Mouse (Mus musculus) adrenal gland, postnatal 36 days (tissue): ENCODE data around the gene Tbxas1. TPM values are rescaled to one million over a fixed set of nuclear protein-coding genes. Genes with fewer than 3 reads are reported as not detected.
A peak's percentile ranks its signal among the peaks of the same experiment; 100 is the strongest.

ENCODE experiments used
- DNase-seq, 2 experiments: peaks; one replicate each; pipeline ENCODE4 v3.0.0; 2021; ENCODE audit warnings: mixed read lengths in 1 of 2
- total RNA-seq, 2 experiments: library from RNA; stranded (reverse); gene quantifications; 2 replicates each; pipeline ENCODE4 v1.2.3; 2021

Gene Tbxas1
- total RNA-seq, 2 experiments from 2014 or later, result 5.6 to 9.5 TPM

DNA sequence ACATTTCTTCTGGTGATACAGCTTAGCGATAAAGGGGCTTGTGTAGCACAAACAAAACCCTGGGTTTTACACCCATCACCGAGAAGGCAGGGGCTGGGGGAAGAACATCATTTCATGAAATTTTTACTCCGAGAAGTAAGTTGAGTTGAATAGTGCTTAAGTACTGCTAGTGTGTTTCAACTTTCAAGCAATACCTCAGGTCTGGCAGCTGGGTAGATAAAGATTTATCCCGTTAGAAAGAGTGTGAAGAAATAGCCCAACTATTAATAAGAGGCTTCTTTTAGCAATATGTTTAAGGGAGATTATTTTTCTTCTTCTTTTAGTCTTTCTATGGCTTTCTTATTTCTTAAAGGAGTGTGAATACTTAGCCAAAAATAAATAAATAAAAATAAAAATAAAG lies 48.2 kb downstream of the Tbxas1 start:
- no peak for DNase-seq

DNA sequence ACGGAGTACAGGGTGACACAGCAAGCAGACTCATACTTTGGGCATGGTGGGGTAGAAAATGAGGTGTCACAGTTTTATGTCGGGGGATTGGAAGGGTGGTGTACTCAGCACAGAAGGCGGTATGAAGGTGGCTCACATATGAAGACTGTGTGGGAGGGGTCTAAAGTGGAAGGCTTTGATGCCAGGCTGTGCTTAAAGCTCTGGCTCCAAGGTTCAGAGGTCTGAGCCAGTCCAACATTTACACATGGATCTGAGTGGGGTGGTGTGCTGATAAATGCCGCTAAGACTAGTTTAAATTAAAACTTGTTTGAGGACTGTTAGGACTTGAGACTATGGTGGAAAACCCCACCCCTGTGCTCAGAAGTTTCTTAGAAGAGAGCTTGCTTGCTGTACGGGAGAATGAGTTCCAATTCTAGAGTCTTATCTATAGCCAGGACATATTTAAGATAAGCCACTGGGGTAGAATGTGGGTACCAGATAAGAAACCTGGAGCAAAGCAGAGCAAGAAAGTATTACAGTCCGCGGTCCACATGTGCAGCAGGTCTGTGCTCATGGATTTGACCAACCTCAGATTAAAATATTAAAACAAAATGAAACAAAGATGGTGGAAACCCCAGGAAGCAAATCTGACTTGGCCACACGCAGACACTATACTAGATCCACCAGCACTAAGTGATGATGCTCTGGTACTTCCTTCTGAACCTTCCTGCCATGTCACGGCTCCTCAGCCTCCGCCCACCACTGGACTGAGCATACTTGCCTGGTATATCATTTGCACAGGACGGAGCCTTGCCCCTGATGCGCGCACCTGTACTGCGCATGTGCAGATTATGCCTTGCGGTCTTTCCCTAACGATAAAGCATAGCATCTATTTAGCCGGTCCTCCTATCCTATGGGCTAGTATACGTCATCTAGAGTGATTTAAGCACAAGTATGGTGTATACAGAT lies 48.9 kb downstream of the Tbxas1 start:
- DNase-seq, result no peak

DNA sequence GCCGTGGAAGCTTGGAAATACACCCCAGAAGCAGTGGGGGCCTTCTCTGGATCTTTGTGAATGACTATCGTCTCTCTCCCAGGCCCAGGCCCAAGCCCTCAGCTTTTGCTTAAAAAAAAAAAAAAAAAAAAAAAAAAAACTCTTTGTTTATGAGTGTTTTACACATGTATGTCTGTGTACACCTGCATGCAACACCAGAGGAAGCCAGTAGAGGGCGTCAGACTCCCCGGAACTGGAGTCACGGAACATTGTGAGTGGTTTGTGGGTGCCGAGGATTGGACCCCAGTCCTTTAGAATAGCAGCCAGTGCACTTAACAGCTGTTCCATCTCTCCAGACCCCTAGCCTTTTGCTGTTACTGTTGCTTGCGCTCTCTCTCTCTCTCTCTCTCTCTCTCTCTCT lies 50.5 kb downstream of the Tbxas1 start:
- no peak for DNase-seq

DNA sequence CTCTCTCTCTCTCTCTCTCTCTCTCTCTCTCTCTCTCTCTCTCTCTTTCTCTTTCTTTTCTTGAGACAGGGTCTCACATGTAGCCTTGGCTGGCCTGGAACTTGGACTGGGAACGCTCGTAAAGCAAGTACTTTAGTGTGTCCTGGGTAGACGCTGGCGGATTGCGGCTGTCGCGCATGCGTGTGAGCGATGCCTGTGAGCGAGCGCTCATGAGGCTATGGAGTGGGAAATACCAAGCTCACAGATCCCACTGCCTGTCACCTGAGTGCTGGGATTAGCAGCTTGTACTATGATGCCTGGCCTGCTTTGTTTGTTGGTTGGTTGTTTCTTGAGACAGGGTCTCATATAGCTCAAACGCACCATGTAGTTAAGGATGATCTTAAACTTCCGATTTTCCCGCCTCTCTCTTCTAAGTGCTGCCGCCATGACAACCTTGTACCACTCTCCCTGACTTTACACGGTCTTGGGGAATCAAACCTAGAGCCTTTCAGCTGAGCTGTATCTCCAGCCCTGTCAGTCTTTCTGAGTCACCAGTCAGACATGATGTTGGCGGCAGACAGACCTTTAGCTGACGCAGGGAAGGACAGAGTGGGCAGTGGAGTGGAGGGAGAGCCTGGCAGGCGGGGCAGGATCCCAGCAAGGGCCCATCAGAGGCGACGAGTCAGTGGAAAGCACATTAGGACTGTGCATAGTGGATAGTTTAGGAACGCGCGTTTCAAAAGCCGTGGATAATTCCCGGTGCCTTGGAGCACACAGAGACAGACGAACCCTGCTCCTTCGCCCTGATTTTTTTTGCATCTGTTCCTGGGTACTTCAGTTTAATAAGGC lies 51.1 kb downstream of the Tbxas1 start:
- DNase-seq, result peak; percentile 68 to 69

DNA sequence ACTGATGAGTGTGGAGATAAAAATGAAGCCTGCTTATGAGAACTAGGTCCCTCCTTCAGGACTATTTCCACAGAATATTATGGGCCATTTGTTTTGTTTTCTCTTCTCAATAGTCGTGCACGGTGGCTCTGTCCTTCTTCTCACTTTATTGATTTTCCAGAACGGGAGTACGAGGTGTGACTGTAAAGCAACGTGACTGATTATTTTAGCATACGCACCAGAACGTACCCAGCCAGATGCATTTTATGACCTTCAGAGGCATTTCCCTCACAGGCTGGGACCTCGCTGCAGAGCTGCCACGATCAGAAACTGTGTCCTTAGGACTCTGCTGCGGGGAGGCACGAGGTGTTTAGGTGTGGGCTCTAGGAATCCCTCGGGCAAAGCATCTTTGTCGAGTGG lies 51.8 kb downstream of the Tbxas1 start:
- DNase-seq, result no peak

DNA sequence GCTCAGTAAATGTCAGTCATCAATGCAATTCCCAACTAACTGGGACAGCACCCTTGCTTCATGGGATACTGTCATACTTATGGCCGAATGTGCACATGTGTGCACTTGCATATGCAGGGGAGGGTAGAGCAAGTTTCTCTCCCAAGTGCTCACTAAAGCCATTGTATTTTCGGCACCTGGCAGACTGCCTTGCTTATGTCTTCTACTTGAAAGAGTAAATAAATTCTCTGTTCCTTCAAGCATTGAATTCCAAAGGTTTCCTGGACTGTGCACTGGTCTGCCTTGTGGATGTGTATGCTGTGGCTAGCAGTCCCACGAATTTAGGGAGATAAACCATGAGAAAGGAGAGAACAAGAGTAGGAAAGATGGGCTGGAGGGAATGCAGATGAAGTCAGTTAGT lies 53.3 kb downstream of the Tbxas1 start:
- DNase-seq, result no peak

DNA sequence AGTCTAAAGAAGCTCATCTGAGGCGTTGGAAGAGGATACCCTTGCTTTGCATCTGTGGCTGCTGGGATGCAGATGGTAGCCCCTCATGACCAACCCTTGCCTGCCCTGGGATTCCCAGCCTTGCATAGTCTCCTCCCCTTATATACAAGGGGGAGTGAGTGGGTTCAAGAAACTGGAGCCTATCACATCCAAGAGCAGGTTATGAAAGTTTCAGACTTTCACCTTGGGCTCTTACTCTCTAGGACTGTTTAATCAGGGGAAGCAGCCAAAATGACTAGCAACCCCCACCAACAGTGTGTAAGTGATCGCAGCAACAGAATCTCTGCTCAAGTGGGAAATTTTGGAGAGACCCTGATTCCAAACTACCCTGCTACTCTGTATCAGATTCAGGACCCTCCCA lies 60.8 kb downstream of the Tbxas1 start:
- DNase-seq, result no peak

DNA sequence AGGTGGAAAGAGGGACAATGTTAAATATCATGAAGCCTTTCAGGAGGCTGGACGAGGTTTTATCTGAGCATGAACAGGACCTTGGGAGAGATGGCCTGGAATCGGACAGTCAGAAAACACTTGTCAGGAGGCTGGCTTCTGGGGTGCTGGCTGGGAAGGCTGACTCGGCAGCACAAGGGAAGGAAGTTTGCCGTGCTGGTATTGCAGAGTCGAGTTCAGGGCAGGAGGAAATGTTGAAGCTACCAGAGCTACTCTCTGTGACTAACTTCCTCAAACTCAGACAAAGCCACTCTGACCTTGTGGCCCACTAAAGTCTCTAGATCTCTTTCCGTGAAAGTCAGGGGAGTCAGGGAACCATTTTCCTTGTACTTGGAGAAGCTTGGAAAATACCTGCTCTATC lies 63.2 kb downstream of the Tbxas1 start:
- DNase-seq, result no peak

DNA sequence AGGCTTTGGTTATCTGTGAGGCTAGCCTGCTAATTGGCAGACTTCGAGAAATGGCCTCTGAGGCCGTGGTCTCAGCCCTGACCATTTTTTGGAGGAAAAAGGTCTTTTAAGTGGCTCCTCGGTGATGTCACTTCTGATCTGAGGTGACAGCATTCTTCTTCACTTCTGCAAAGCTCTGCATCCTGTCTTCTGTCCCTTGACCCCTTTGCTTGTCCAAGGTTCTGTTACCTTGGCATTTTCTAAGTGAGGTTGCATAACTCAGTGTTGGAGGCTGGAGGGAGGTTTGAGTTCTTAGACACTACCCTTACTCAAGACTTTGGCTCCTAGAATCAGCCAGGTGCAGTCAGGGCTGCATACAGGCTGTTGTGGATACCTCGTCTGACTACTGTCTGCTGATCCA lies 63.9 kb downstream of the Tbxas1 start:
- DNase-seq, result peak in 1 of 2 experiments; percentile 30

DNA sequence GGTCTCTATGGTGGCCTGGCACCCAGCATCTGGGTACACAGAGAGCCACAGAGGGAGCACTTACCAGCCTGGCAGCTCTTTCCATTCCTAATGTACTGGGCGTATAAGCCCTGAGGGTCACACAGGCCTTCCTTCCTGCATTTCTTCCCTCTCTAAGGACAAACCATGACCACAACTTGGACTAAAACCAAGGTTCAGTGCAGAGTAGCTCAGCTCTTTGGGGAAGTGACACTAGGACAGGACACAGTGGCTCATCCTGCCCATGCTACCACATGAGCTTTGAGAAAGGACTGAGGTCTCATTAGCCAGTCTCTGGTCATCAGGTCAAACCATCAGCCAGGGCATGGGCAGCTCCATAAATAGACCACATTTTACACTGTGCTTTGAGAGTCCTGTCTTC lies 65.8 kb downstream of the Tbxas1 start:
- peak in 1 of 2 experiments; percentile 39 for DNase-seq

DNA sequence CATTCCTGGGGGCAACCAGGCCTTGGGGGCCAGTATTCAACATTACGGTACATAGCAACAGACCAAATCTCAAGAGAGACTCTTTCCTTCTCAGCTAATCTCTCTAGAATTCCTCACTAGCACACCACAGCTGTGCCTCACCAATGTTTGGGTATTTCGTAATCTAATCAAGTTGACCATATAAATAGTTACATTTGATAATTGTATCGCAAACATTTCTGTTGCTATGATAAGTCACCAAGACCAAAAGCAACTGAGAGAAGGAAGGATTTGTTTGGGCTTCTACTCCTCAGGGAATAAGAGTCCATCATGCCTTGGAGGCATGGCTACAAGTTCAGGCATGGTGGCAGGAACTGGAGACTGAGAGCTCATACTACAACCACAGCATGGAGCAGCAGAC lies 67.6 kb downstream of the Tbxas1 start:
- DNase-seq, result no peak

DNA sequence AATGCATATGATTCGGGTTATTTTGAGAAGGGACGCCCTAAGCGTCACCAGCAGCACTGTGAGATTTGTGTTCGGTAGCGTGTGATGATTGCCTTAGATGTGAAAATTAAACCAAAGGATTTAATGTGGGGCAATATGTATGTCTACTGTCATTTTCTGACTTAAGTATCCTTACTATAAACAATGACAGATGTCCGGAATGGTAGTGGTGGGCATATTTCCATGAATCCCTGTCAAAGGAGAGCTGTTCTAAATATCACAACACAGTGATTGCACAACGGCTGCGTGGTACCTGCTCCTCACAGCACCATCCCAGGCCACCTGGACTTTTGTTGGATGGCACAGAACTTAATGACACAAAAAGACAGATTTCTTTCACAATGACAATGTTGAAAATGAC lies 69.2 kb downstream of the Tbxas1 start:
- DNase-seq, result no peak

DNA sequence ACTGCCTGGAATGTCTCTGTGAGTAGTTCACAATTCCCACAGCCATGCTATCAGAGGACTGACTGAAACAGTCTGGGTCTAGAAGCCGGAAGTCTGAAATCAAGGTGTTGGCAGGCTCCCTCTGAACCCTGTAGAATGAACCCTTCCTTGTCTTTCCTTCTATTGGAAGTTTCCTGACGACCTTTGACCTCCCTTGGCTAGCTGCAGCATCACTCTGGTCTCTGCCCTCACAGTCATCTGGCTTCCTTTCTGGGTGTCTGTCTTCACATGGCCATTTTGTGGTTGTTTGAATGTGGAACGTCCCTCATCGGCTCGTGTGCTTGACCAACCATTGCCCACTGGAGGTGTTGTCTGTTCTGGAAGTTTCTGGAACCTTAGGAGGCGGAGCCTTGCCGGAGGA lies 69.6 kb downstream of the Tbxas1 start:
- DNase-seq, result peak in 1 of 2 experiments; percentile 27

DNA sequence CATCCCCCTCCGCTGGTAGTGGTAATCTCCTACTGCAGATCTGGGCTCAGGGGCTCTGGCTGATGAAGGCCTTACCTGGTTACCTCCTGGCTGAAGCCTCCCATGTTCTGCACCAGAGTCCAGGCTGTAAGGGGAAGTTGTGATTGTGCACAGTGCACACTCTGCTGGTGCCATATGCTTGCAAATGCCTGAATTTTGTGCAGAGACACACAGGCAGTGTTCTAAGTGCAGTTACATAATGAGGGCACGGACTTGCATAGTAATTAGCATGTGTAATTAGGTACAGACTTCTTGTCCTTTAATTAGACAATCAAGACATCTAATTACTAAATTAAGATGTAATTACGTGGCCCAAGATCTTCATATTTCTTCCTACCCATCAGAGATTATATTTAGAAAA lies 70.5 kb downstream of the Tbxas1 start:
- no peak for DNase-seq

DNA sequence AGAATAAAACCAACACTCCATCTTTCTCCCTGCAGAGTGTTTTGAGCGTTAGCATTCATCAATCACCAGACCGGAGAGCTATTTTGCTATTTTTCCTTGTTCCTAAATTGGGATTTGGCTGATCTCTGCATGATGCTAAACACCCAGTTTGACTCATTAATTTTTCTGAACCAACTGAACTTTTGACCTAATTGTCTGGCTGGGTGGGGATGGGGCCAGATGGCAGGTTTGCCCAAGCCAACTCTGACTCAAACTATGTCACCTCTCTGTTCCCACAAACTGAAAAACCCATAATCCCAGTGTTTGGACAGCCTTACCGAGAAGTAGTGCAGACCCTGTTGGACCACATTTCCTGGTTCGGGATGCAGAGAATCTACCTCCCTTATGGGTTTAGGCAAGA lies 72.1 kb downstream of the Tbxas1 start:
- no peak for DNase-seq

DNA sequence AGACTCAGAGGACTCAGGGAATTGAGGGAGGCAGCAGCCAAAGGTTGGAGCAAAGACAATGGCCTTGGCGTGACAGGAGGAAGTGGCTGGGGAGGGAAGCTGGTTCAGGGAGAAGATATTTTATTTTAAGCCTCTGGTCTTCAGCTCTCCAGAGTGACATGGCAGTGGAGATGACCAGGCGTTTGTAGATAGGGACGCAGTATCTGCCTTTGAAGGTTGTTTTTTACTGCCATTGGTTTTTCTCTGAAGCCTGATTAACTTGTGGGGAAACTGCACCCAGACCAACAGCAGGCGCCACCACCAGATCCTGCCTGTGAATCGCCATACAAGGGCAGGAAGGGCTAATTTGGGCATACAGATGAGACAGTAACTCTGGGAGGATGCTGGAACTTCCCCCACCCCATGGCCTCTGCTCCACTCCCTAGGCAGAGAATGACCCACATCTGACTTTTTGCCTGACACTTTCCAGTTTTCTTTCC lies 74.5 kb downstream of the Tbxas1 start:
- DNase-seq, result peak; percentile 44 to 56

DNA sequence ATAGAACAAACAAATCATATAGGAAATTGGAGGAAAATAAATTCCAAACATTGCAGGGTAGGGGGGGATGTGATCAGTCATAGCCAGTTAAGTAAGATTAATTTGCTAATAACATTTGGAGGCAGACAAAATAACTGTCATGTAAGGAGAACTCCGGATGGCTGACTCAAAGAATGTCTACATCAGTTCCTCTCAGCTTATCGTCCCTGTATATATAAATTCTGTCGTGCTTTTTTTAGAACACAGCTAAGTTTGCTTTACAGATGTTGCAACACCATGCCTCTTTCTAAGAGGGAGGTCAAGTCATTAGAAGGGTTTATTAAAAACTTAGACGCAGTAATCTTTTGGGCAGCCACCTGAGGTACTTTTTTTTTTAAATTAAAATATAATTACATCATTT lies 75.1 kb downstream of the Tbxas1 start:
- DNase-seq, result no peak

DNA sequence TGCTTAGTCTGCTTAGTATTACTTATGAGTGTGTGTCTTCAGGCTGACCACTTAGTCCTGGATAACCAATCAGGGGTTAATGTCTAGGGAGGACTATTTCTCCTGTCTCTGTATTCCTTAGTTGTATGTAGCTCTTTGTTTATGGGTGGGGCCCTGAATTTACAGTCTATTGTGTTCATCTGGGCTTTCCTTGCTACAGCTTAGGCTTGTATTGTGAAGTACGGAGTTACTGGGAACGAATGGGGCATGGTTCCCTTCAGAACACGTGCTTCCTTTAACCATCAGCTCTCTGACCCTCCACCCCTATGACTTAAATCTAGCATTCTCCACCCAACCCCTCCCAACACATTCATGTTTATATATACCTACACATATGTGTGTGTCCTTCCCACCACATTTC lies 75.6 kb downstream of the Tbxas1 start:
- no peak for DNase-seq

DNA sequence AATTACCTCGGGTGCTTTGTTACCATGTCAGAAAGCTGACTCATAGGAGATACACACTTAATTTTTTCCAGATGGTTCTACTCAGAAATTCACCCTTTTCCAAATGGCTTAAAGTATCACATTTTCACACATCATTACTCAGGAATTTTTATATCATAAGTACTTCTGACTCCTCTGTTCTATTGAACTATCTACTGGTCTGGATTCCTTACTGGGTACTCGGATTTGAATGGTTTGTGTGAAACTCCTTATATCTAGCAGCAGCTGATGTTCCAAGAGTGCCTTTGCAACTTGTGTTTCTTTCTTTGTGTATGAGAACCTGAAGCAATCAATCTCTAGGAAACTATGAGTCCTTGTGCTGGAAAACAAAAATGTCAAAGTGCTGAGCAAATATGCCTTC lies 81.4 kb downstream of the Tbxas1 start:
- no peak for DNase-seq

DNA sequence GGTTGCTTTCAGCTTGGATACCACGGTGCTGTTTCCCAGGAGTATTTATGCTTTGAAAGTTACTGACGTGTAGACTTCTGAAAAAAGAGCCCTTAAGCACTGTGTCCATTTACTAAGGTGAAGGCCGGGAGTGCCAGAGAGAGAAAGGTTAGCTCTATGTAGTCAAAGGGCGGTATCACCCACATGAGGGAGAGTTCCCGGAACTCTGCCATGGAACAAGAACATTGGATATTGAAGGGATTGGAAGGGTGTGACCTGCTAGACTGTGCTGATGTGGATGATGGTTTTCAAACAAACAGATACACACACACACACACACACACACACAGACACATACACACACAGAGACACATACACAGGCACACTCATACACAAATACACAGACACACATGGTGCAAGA lies 82.0 kb downstream of the Tbxas1 start:
- no peak for DNase-seq

DNA sequence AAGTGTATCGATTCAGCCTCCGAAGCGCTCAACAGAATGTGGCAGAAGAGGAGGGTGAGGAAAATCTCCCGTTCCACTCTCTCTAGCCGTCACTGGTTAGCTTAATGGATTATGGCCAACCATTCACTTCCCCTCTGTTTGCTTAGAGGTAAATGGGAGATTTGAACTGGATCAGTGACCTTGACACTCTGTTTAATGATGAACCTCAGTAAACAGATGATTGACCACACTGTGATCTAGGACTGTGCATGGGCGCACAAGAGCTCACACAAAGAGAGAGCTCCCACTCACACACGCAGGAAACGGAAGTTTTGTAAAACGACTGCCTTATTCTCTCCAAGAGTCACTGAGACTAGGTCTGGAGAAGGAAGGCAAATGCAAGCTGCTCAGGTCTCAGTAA lies 84.3 kb downstream of the Tbxas1 start:
- DNase-seq, result no peak

DNA sequence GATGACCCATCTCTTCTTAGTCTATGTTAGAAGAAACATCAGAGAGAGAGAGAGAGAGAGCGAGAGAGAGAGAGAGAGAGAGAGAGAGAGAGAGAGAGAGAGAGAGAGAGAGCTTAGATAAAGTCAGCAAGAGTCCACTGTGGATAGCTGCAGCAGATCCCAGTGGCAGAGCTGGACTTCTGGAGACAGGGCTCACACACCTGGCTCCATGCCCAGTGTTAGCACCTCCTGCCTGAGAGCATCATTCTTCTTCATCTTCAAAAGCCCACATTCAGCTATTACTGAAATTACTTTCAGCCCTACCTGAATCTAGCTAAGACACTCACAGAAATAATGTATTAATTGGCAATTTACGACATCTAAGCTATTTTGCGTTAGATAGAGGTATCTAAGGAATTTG lies 85.2 kb downstream of the Tbxas1 start:
- peak; percentile 50 to 64 for DNase-seq

DNA sequence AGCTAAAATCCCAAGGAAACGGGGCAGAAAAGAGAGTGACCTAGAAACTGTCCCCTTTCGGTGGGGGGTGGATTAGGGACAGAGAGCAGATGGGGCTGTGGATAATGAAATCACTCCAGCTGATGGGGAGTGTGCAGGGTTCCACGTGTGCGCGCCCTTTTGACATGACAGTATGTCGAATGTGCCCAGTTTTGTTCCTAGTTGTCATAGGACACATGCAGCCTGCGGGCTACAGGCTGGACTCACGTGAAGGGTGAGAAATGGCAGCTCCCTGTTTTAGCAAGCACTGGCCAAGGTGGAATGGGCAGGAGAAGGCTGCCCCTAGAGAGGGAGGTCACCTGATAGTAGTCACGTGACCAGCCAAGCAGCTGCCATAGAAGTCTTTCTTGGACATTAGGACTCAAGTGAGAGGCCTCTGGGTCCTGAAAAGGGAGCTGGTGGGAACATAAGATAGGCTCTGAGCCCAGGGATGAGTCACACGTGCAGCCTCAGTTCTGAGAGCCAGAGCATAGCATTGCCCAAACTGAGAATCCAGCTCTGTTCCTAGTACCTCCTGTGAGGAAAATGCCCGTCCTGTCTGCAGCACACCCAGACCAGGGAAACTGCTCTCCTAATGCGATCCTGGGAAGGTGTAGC lies 85.7 kb downstream of the Tbxas1 start:
- DNase-seq, result peak; percentile 83 to 89
